Mouse (Mus musculus) brown adipose tissue, adult 24 weeks (tissue): ENCODE measurements around the gene Adcy4. TPM values are rescaled to one million over a fixed set of nuclear protein-coding genes. Genes with fewer than 3 reads are reported as not detected.

Experiments used
- H3K27ac ChIP-seq: fragments of 200-500 bp; replicated peaks from 2 replicates; pipeline ENCODE4 v1.5.1; 2012; ENCODE audit warnings: low read depth, mild to moderate bottlenecking, low read length
- H3K4me1 ChIP-seq: fragments of 200-500 bp; 2 replicates; pipeline ENCODE4 v1.6.1; 2012; ENCODE audit warnings: low read length, mixed read lengths; ENCODE audit not compliant: control insufficient read depth, insufficient read depth, insufficient read length
- H3K4me3 ChIP-seq: fragments of 200-500 bp; 2 replicates; pipeline ENCODE4 v1.5.1; 2012; ENCODE audit warnings: low read depth, mild to moderate bottlenecking, low read length, moderate library complexity; ENCODE audit not compliant: insufficient read depth
- polyA plus RNA-seq: library from polyadenylated mRNA; stranded (reverse); fragments of >200 nt; gene quantifications from 2 replicates; pipeline ENCODE4 v1.2.4, GENCODE M21; 2012; ENCODE audit not compliant: missing spikeins, insufficient read depth, insufficient read length

The Adcy4 gene
- 4.1 and 6.3 TPM in 2 replicates for polyA plus RNA-seq

DNA sequence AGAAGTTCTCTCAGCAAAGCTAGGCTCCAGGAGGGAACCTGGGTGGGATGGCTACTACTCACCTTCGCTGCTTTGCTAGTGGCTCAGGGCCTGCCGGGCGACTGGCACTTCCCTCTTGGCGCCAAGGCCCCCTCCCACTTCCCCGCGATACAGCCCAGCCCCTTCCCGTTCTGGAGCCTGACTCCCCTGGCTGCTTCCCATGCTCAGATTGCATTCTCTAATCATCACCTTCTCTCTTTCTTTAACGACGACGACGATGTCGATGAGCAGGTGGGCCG lies at the start of gene Adcy4:
Gene Adcy4, minus strand, starts transcription at position 138 of the 278 bp plus-strand sequence.
- peak within 1 kb of the TSS; percentile 93 for H3K4me3 ChIP-seq
- H3K27ac ChIP-seq, result peak within 1 kb of the TSS; percentile 99
- H3K4me1 ChIP-seq, result peaks cover 2% of the 10 kb centered on the region

DNA sequence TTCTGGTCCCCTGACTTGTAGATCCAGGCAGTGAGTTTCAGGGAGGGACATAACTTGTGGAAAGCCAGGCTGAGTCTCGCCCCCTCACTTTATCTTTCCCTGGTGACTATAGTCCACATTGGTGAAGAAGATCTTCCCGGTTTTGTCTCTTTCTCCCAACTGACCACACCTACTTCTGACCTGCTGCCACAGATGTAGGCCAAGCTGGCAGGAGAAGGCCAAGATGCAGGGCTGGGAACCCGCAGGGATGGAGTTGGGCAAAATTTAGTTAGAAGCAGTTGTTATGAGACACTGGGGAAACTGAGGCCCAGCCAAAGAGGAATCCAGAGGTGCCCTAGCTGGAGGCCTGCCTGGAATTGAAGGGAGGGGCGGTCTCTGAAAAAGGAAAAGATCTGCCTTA lies 49.2 kb upstream of the Adcy4 start:
- Histone ChIP-seq H3K4me1 (no peaks in the 10 kb centered on the region), H3K4me3 (no peak overlapping the region), H3K27ac (no peak overlapping the region)

DNA sequence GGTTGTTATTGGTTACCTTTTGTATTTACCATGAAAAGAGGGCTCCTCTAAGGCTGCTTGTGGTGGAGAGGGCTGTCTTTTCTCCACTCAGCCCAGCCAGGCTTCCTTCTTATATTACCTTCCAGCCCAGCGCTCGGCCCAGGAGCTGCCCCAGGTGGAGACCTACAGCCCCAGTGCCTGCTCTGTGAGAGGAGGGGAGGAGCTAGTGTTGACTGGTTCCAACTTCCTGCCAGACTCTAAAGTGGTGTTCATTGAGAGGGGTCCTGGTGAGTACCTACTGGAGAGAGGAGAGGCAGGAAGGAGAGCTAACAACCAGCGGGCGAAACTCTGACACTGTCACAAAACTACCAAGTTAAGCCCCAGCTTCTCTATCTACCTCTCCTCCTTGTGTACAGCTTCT lies 46.4 kb upstream of the Adcy4 start:
- Histone ChIP-seq H3K4me1 (no peaks in the 10 kb centered on the region), H3K27ac (no peak overlapping the region)

DNA sequence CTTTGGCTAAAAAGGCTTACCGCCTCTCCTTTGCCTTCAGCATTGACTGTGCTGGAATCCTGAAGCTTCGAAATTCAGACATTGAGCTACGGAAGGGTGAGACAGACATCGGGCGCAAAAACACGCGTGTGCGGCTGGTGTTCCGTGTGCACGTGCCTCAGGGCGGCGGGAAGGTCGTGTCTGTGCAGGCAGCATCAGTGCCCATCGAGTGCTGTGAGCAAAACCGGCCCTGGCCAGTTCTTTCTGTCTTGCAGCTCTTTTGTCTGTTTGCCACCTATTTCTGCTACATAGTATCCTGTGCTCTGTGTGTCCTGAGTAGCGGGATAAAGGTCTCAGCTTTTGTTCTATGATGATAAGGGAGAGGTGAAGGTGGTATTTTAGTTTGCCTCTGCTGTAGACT lies 46.0 kb upstream of the Adcy4 start:
- H3K4me1 ChIP-seq, result no peaks in the 10 kb centered on the region
- H3K4me3 ChIP-seq, result no peak overlapping the region
- H3K27ac ChIP-seq, result no peak overlapping the region

More for the DNA sequence above, 46.4 kb upstream of the Adcy4 start:
- H3K4me3 ChIP-seq, result no peak overlapping the region

DNA sequence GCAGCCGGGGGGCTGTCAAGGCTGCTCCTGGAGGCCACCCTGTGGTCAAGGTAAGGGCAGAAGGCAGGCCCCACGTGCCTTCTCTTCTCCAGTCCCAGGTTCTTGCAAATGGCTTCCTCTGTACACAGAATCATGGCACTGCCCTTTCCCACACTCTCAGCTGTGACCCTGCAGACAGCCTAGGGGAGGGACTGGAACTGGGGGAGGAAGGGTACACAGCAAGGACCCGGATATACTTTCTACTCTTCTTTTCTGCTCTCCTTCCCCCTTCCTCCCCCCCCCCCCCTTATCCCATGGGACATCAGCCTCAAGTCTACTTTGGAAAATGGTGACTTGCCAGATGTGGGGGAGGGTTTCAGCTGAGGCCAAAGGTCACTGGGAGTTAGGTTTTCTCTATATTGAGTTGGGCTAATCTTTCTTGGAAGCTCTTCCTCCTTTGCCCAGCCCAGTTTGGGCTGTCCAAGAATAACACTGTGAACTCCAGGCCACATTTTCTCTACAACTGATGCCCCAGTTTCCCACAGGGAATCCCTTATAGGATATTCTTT lies 44.9 kb upstream of the Adcy4 start:
- Histone ChIP-seq H3K4me3 (no peak overlapping the region), H3K4me1 (no peaks in the 10 kb centered on the region), H3K27ac (no peak overlapping the region)

DNA sequence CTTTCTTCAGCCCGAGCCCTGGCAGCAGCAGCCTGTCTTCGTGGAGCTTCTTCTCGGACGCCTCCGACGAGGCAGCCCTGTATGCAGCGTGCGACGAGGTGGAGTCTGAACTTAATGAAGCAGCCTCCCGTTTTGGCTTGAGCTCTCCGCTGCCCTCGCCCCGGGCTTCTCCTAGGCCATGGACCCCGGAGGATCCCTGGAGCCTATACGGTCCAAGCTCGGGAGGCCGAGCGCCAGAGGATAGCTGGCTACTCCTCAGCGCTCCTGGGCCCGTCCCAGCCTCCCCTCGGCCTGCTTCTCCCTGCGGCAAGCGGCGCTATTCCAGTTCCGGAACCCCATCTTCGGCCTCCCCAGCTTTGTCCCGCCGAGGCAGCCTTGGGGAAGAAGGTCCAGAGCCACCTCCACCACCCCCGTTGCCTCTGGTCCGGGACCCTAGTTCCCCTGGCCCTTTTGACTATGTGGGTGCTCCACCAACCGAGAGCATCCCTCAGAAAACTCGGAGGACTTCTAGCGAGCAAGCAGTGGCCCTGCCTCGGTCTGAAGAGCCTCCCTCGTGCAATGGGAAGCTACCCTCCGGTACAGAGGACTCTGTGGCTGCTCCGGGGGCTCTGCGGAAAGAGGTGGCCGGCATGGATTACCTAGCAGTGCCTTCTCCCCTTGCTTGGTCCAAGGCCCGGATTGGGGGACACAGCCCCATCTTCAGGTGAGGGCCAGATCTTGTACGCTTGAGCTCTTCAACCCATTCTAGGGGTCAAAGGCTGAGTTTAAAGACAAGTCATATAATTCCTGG lies 42.9 kb upstream of the Adcy4 start:
- H3K27ac ChIP-seq, result peak overlapping the region; percentile 30; the same call in 1 of the 2 replicates
- peak overlapping the region; percentile 40 for H3K4me3 ChIP-seq
- no peaks in the 10 kb centered on the region for H3K4me1 ChIP-seq

DNA sequence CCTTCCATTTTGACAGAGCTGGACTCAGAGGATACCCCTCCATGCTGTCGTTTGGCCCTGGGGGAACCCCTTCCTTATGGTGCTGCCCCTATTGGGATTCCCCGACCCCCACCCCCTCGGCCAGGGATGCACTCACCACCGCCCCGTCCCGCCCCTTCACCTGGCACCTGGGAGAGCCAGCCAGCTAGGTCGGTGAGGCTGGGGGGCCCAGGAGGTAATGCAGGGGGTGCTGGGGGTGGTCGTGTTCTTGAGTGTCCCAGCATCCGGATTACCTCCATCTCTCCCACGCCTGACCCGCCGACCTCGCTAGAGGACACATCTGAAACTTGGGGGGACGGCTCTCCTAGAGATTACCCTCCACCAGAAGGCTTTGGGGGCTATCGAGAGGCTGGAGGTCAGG lies 42.2 kb upstream of the Adcy4 start:
- H3K4me3 ChIP-seq, result peak overlapping the region; percentile 40
- peak overlapping the region; percentile 30; the same call in 1 of the 2 replicates for H3K27ac ChIP-seq
- H3K4me1 ChIP-seq, result no peaks in the 10 kb centered on the region

DNA sequence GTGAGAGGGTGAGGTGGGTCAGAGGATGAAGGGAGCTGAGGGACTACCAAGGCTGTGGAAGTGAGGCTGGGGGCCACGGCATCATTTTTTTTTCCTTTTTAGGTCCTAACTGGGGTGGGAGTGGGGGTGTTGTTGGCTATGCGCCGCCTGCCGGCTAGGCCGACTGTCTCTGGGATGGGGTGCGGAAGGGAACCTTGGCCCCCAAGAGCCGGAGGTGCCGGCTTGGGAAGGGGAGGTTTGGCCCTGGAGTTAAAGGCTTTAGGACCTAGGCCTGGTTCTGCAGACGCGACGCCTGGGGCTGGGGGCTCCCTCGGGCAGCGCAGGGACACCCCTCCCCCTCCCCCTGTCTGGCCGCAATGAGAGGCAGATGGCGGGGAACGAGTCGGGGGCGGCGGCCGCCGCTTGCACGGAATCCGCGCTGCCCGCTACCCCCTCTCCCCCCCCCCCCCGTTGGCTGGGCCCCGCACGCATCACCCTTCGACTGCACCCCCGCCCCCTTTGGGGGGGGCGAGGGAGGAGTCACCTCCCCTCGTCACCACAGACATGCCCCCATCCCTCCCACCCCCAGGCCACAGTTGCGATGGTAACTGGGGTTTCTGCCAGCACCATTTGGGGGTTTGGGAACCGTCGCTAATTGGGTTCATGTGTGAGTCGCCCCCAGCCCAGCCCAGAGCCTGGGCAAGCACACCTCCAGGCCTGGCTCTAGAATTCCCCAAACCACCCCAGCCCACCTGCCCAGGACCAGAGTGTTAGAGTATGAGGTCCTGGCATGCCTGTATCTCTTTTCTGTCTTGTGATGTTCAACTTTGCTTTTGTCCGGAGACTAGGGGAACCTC lies 41.5 kb upstream of the Adcy4 start:
- Histone ChIP-seq H3K4me3 (peak overlapping the region; percentile 62), H3K4me1 (no peaks in the 10 kb centered on the region), H3K27ac (peak overlapping the region; percentile 56)

DNA sequence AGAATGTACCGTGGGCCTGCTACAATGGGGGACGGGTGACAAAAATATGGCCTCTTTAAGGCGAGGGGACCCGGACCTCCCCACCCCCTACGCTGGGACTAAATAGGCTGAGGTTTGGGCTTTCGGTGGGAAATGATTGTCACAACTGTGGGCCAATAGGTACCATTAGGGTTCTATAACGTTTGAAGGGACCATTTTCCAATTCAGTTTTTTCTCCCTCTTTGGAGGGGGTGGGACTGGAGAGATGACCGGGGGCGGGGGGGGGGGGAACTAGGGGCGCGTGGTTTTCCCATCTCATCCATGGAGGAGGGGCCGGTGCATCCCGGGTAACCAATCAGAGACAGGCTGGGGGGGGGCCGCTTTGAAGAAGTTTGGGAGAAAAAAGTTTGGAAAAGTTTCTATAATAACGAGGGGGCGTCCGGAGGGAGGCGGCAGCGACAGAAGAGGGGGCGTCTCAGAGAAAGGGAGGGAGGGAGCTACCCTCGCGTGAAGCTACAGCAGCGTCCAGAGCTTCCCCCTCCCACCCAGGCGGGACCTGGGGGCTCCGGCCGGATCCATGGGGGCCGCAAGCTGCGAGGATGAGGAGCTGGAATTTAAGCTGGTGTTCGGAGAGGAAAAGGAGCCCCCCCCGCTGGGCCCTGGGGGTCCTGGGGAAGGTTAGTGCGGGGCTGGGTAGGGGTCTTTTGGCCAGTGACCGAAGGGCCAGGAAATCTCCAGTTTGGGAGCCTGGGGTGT lies 40.8 kb upstream of the Adcy4 start:
- Histone ChIP-seq H3K4me3 (peak overlapping the region; percentile 62), H3K4me1 (no peaks in the 10 kb centered on the region), H3K27ac (peak overlapping the region; percentile 61)

DNA sequence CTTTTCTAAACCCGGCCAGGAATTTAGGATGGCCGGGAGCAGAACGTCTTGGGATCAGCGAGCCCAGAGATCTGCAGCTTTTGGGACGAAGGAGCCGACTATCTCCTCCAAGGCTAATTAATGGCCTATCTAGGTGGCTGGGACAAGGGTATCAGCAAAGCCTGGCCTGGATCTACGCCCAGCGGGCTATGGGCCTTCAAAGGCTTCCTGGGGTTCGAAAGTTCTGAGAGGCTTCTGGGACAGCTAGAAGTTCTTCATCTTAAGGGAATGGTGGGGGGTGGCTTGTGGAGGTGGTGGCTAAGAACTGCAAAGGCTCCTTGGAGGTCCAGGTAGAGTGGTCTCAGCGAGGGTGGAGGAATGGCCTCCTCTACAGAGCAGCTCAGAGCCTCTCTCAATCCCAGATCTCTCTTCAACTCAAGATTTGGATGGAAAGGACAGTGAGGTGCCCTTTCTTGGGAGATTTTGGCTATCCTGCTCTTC lies 40.1 kb upstream of the Adcy4 start:
- H3K4me3 ChIP-seq, result peak overlapping the region; percentile 55

DNA sequence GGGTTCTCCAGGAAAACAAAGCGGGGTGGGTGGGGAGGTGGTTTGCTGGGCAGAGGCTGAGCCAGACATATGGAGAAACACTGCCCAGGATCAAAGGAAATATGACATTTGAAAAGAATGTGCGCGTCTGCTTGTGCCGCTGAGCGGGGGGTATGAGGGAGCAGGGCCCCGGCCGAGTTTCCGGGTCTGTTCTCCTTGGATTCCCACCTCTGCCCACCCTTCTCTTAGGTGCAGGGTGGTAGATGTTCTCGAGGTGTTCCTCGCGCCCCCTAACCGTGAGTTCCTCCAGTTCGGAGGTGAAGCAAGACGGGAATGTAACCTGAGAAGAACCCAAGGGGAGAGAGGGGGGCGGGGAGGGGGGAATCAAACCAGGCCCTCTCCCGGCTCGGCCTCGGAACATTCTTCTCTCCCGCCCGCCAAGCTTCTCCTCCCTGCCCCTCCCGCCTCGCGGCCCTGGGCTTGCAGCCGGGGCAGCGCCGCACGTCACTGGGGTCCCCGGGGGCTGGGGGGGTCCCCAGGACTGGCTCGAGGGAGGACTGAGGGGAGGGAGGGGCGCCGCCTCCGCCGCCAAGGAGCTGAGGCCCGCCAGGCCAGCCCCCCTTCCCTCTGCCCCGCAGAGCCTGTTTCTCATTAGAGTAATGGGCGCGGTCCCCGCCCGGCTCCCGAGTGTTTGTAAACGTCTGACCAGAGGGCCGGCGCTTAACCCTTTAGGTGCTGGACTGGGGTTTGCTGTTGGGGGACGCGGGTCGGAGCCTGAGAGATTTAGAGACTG lies 39.3 kb upstream of the Adcy4 start, which contains the start of gene Nfatc4:
Gene Nfatc4, plus strand, starts transcription at position 154 of the 772 bp plus-strand sequence.
- peak within 1 kb of the TSS; percentile 78 for H3K27ac ChIP-seq
- H3K4me3 ChIP-seq, result peak within 1 kb of the TSS; percentile 55
- H3K4me1 ChIP-seq, result no peaks in the 10 kb centered on the region

More for the DNA sequence above, 40.1 kb upstream of the Adcy4 start:
- Histone ChIP-seq H3K27ac (peak overlapping the region; percentile 61), H3K4me1 (no peaks in the 10 kb centered on the region)

DNA sequence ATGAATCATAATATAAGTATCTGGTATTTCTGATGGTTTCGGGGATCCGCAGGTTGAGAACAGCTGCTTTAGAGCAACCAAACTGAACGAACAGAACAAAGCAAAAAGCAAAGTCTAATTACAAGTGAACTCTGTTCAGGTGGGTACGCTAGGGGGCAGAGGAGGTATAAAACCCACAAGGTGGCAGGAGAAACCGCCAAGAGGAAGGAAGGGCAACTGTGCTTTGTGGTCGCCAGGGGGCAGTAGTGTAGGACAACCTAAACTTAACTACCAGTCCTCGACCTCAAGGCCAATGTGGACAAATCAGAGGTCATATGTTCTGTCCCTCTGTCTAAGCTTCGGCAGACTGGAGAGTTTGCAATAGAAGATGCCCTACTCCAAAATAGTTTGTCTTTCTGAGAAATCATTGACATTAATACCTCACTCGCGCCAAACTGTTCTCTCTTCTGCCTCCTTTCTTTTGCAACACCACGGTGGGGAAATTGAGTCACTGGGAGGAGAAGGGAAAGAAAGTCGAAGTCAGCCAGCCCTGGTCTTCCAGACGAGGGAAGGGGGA lies 38.6 kb upstream of the Adcy4 start:
- H3K27ac ChIP-seq, result peak overlapping the region; percentile 21
- peak overlapping the region; percentile 55 for H3K4me3 ChIP-seq
- no peaks in the 10 kb centered on the region for H3K4me1 ChIP-seq

DNA sequence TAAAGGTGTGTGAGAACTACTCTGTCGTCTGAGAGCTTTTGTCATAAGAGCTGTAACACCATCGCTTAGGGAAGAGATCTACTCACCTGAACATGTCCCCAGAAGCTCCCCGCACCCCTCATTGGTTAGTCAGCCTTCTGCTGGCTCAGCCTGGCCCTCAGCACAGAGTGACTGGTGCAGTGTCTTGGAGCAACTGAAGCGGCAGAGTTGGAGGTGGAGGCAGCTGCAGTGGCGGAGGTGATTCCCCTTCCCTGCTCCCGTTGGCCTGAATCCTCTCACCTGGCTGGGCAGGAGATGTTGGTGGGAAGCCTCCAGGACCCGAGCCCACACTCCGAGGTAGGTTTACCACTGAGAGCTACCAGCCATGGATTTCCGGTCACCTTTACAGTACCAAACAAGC lies 36.7 kb upstream of the Adcy4 start:
- no peak overlapping the region for H3K4me3 ChIP-seq
- H3K27ac ChIP-seq, result no peak overlapping the region
- H3K4me1 ChIP-seq, result no peaks in the 10 kb centered on the region

DNA sequence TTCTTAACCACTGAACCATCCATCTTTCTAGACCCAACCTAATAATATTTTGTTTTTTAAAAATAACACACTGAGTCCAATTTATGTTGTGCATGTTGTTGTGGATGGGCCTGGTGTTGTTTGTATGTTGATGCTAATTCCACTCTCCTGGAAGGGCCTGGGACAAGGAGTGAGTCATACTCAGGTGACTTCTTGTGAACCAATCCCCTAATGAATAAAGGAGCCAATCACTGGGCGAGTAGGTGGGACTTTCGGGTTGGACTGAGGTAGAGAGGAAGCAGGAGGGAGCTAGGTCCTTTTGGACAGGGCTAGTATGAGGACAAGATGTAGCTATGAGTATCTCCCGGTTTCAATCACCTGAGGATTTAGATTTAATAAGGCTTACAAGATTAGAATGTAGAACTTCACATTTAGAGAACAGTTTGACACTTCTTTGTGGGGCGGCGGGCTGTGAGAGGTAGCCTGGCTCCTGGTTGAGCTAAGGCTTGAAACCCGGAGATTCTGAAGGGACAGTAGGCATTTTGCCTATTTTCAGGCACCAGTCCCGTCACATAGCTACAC lies 36.0 kb upstream of the Adcy4 start:
- Histone ChIP-seq H3K27ac (no peak overlapping the region), H3K4me3 (no peak overlapping the region), H3K4me1 (no peaks in the 10 kb centered on the region)
